Mouse (Mus musculus) adrenal gland, postnatal 25 days (tissue): ENCODE results near the gene Gm9049. TPM values are rescaled to one million over a fixed set of nuclear protein-coding genes. Genes with fewer than 3 reads are reported as not detected.
"Not testable (repeated sequence)": the region's sequence is repeated elsewhere in the genome, so short reads cannot be mapped to it uniquely, and the experiment has no call there.

Experiments used
- DNase-seq: peaks from one replicate; pipeline ENCODE4 v3.0.0; 2021; ENCODE audit warnings: mixed read lengths
- long read RNA-seq: library from polyadenylated mRNA; stranded (forward); transcript quantifications from one replicate; pipeline ENCODE4 v2.0.0, GENCODE M21; 2021
- total RNA-seq: library from RNA; stranded (reverse); gene quantifications from 2 replicates; pipeline ENCODE4 v1.2.3, GENCODE M21; 2021

Gm9049 gene
- total RNA-seq = not detected in 2 replicates
- long read RNA-seq = 0 reads

- not testable (repeated sequence) for DNase-seq
Observed at GRCm38 (mm10) chr10:118354005-118354404, at the start of gene Gm9049. Gm9049 (minus strand) TSS chr10:118354105.

GRCm38 (mm10) chr10:118399917-118400316 is 46.0 kb upstream of the Gm9049 start:
- no peak for DNase-seq

GRCm38 (mm10) chr10:118370443-118370842 is 16.5 kb upstream of the Gm9049 start:
- peak; percentile 74 for DNase-seq

- no peak for DNase-seq
Observed at GRCm38 (mm10) chr10:118369518-118369917, 15.6 kb upstream of the Gm9049 start.

- DNase-seq = not testable (repeated sequence)
Observed at GRCm38 (mm10) chr10:118348579-118348978, 5.3 kb downstream of the Gm9049 start, which contains the start of gene Gm9048. Gm9048 (minus strand) TSS chr10:118348679.

GRCm38 (mm10) chr10:118343155-118343554 is 10.8 kb downstream of the Gm9049 start, which contains the start of gene Gm9046:
Gm9046 (minus strand) TSS chr10:118343255.
- not testable (repeated sequence) for DNase-seq

GRCm38 (mm10) chr10:118337731-118338130 is 16.2 kb downstream of the Gm9049 start, which contains the start of gene Gm9045:
Gm9045 (minus strand) TSS chr10:118337831.
- not testable (repeated sequence) for DNase-seq

GRCm38 (mm10) chr10:118332308-118332707 is 21.6 kb downstream of the Gm9049 start, which contains the start of gene Gm9044:
Gm9044 (minus strand) TSS chr10:118332408.
- DNase-seq = not testable (repeated sequence)

GRCm38 (mm10) chr10:118326869-118327268 is 27.0 kb downstream of the Gm9049 start, which contains the start of gene Gm9040:
Gm9040 (minus strand) TSS chr10:118326969.
- DNase-seq = not testable (repeated sequence)

GRCm38 (mm10) chr10:118319024-118319423 is 34.9 kb downstream of the Gm9049 start:
- no peak for DNase-seq

- DNase-seq = not testable (repeated sequence)
Observed at GRCm38 (mm10) chr10:118302133-118302532, 51.8 kb downstream of the Gm9049 start.

Other genes with a start within 250 kb of the Gm9049 start
- 11.7 and 16.6 TPM in 2 replicates for gene Mdm1, start 212.3 kb downstream of the Gm9049 start, total RNA-seq
- not detected in 2 replicates for gene Il22, start 149.2 kb downstream of the Gm9049 start, total RNA-seq
- gene Gm32717, start 113.3 kb downstream of the Gm9049 start, total RNA-seq = 0.49 TPM in 1 of 2 replicates, not detected in the other
- gene Gm32802, start 95.4 kb downstream of the Gm9049 start, total RNA-seq = 0.49 TPM in 1 of 2 replicates, not detected in the other
- not detected in 2 replicates for gene Iltifb, start 59.1 kb downstream of the Gm9049 start, total RNA-seq
- gene Gm9040, start 27.1 kb downstream of the Gm9049 start, total RNA-seq = not detected in 2 replicates
- gene Gm9044, start 21.7 kb downstream of the Gm9049 start, total RNA-seq = not detected in 2 replicates
- gene Gm9045, start 16.3 kb downstream of the Gm9049 start, total RNA-seq = not detected in 2 replicates
- gene Gm9046, start 10.8 kb downstream of the Gm9049 start, total RNA-seq = not detected in 2 replicates
- not detected in 2 replicates for gene Gm9048, start 5.4 kb downstream of the Gm9049 start, total RNA-seq
- not detected in 2 replicates for gene Ifng, start 86.9 kb upstream of the Gm9049 start, total RNA-seq